Mouse (Mus musculus) liver, embryonic 14.5 days (tissue): Measurements from ENCODE around the gene Rrn3.

Experiments
- CTCF ChIP-seq: IDR thresholded peaks from 2 replicates; pipeline ENCODE4 v1.5.1; 2016; ENCODE audit warnings: antibody characterized with exemption, low read depth, control low read depth
- EP300 ChIP-seq: IDR thresholded peaks from 2 replicates; pipeline ENCODE4 v1.6.1; 2016; ENCODE audit warnings: antibody characterized with exemption, low read depth

- TF ChIP-seq CTCF (no peak), EP300 (no peak)
Measured at GRCm38 (mm10) chr16:13753986-13754385, 26.5 kb upstream of the Rrn3 start.
